Mouse (Mus musculus) heart, postnatal 0 days (tissue): ENCODE results near the gene Ccin. TPM values are rescaled to one million over a fixed set of nuclear protein-coding genes. Genes with fewer than 3 reads are reported as not detected.
A peak's percentile ranks its signal among the peaks of the same experiment; 100 is the strongest.

Source experiments
- ATAC-seq: fragments of 200-750 bp; cut with Nextera tagmentation; 2 replicates; pipeline ENCODE4 v1.8.0; 2017; ENCODE audit warnings: low read depth, moderate number of reproducible peaks, moderate library complexity; ENCODE audit not compliant: insufficient read depth
- DNase-seq: peaks from one replicate; pipeline ENCODE4 v3.0.0-alpha.2; 2016; ENCODE audit warnings: low spot score
- H3K27ac ChIP-seq: fragments of 300-500 bp; sonication (generic); 2 replicates; pipeline ENCODE4 v1.5.1; 2014; ENCODE audit warnings: low read depth, mild to moderate bottlenecking
- H3K27me3 ChIP-seq: fragments of 300-500 bp; sonication (generic); 2 replicates; pipeline ENCODE4 v1.6.1; 2014; ENCODE audit warnings: low read length, mixed read lengths; ENCODE audit not compliant: control insufficient read depth, insufficient read depth
- H3K36me3 ChIP-seq: fragments of 300-500 bp; sonication (generic); replicated peaks from 2 replicates; pipeline ENCODE4 v1.6.1; 2014; ENCODE audit warnings: low read length, mixed read lengths; ENCODE audit not compliant: control insufficient read depth, insufficient read depth
- H3K4me1 ChIP-seq: fragments of 300-500 bp; sonication (generic); 2 replicates; pipeline ENCODE4 v1.6.1; 2014; ENCODE audit warnings: antibody characterized with exemption; ENCODE audit not compliant: control insufficient read depth, insufficient read depth
- H3K4me2 ChIP-seq: fragments of 300-500 bp; sonication (generic); 2 replicates; pipeline ENCODE4 v1.6.1; 2014; ENCODE audit warnings: low read depth, mild to moderate bottlenecking, low read length, moderate library complexity
- H3K4me3 ChIP-seq: fragments of 300-500 bp; sonication (generic); 2 replicates; pipeline ENCODE4 v1.5.1; 2014; ENCODE audit warnings: low read depth, low read length
- H3K9ac ChIP-seq: fragments of 300-500 bp; sonication (generic); replicated peaks from 2 replicates; pipeline ENCODE4 v1.6.1; 2014; ENCODE audit warnings: low read depth, low read length, mixed read lengths
- H3K9me3 ChIP-seq: fragments of 300-500 bp; sonication (generic); replicated peaks from 2 replicates; pipeline ENCODE4 v1.6.1; 2016; ENCODE audit warnings: low read length; ENCODE audit not compliant: control insufficient read depth
- CTCF ChIP-seq: IDR thresholded peaks from 2 replicates; pipeline ENCODE4 v1.5.1; 2016; ENCODE audit warnings: antibody characterized with exemption, control low read depth, low read depth
- EP300 ChIP-seq: IDR thresholded peaks from 2 replicates; pipeline ENCODE4 v1.6.1; 2016; ENCODE audit warnings: antibody characterized with exemption, low read depth
- WGBS: fragments of 180-500 bp; shearing (Covaris S2); extraction: QIAGEN DNeasy Blood & Tissue Kit; methylation state at CpG from one replicate; pipeline ENCODE4 v1.1.7; 2014; 5-methylcytosine and 5-hydroxymethylcytosine counted together
- polyA plus RNA-seq: library from polyadenylated mRNA; unstranded; fragments of >200 nt; fragmentation: Nextera tagmentation; extraction: Ambion mirVana; gene quantifications from 2 replicates; pipeline ENCODE4 v1.2.1, GENCODE M21; 2015
- total RNA-seq: library from RNA; depleted of rRNA; stranded (reverse); fragments of >200 nt; gene quantifications from 2 replicates; pipeline ENCODE4 v1.2.3, GENCODE M21; 2014; ENCODE audit warnings: low replicate concordance

The Ccin gene
- total and polyA plus RNA-seq, 2 experiments from 2014 or later: not detected

DNA sequence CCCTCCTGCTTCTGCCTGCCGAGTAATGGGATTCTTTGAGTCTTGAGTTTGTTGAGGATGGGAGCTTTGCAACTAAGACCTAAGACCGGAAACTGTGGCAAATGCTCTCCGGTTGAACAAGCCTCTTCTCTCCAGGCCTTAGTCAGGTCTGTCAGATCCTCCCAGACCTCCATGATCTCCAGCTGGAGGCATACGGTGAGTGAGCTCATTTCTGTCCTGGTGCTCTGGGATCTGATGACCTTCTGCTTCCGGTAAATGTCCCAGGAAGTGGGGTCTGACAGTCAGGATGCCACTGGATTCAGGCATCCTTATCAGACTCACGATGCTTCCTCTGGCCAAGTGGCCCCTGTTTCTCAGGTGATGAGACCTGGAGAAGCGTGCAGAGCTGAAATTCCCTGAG is 2.0 kb upstream of the Ccin start:
- TF ChIP-seq CTCF (no peak), EP300 (no peak)
- no peak overlapping the region for H3K27ac ChIP-seq

DNA sequence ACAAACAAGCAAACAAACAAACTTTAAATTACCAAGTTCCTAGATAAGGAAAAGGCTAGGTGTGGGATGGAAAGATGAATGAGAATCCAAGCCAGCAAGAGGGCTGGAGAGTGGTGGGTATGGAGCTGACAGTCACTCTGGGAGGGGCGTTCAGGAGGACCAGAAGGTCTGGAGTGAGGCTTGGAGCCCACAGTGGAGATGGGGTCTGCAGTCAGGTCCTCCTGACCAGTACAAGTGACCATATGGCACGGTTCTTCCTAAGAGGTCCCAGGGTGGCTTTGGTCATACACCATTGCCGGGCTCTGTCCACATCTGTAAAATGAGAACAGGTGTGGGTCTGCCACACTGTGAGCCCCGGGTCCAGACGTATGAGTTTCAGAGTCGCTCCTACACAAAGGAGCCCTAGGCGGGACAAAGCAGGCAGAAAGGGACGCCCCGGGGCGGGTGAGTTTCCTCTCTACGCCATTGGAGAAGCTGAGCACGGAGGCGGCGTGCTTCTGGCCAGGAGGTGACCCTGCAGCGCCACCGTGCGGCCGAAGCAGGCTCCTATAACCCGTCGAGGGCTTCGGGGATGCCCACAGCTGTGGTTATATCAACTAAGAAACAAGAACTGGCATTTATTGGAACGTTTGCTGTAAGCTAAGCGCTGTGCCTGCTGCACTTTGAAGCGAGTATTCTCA is 1.1 kb upstream of the Ccin start:
- Histone ChIP-seq H3K9ac (no peak overlapping the region; the same call in 1 of the 2 replicates), H3K9me3 (no peaks in the 10 kb centered on the region), H3K4me3 (peak overlapping the region; percentile 35), H3K4me1 (peaks cover 18% of the 10 kb centered on the region; the same call in 1 of the 2 replicates), H3K27ac (peak overlapping the region; percentile 16; the same call in 1 of the 2 replicates), H3K27me3 (0 out of 2 replicates have a peak, but pooled peaks cover 2% of the 10 kb centered on the region), H3K36me3 (no peaks in the 10 kb centered on the region), H3K4me2 (peak overlapping the region; percentile 68)
- TF ChIP-seq EP300 (no peak), CTCF (peak; percentile 95)
- ATAC-seq (peak; percentile 89), DNase-seq (peak; percentile 92)
- WGBS: 2% methylated on average over 24 of the region's 24 CpGs

More for the DNA sequence above, 2.0 kb upstream of the Ccin start:
- ATAC-seq (no peak), DNase-seq (no peak)
- Histone ChIP-seq H3K9me3 (no peaks in the 10 kb centered on the region), H3K4me2 (no peak overlapping the region), H3K36me3 (no peaks in the 10 kb centered on the region), H3K27me3 (0 out of 2 replicates have a peak, but pooled peaks cover 2% of the 10 kb centered on the region), H3K4me1 (peaks cover 18% of the 10 kb centered on the region; the same call in 1 of the 2 replicates), H3K9ac (no peak overlapping the region), H3K4me3 (no peak overlapping the region)
- 68% methylated on average over 7 of the region's 7 CpGs for WGBS

DNA sequence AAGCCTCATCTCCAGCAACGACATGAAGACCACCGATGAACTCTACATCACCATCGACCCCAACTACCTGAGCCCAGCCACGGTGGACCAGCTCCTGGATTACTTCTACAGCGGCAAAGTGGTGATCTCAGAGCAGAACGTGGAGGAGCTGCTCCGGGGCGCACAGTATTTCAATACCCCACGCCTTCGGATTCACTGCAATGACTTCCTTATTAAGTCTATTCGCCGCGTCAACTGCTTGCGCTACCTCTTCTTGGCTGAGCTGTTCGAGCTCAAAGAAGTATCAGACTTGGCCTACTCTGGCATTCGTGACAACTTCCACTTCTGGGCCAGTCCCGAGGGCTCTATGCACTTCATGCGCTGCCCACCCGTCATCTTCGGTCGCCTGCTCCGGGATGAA is 473 bp downstream of the Ccin start:
- Histone ChIP-seq H3K27ac (no peak overlapping the region), H3K4me1 (peaks cover 12% of the 10 kb centered on the region; the same call in 1 of the 2 replicates), H3K9ac (no peak overlapping the region), H3K36me3 (no peaks in the 10 kb centered on the region), H3K9me3 (no peaks in the 10 kb centered on the region), H3K4me2 (no peak overlapping the region), H3K27me3 (0 out of 2 replicates have a peak, but pooled peaks cover 2% of the 10 kb centered on the region), H3K4me3 (no peak overlapping the region)
- DNase-seq: no peak
- TF ChIP-seq EP300 (no peak), CTCF (no peak)
- no peak for ATAC-seq
- 86% methylated on average over 22 of the region's 22 CpGs for WGBS

DNA sequence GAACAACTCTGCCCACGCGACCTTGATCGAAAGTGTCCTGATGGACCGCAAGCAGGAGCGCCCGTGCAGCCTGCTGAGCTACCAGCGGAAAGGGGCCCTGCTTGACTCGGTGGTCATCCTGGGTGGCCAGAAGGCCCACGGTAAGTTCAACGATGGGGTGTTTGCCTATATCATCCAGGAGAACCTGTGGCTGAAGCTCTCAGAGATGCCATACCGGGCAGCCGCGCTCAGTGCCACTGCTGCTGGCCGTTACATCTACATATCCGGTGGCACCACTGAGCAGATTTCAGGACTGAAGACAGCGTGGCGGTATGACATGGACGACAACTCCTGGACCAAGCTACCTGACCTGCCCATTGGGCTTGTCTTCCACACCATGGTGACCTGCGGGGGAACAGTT is 1.0 kb downstream of the Ccin start:
- H3K27ac ChIP-seq: no peak overlapping the region
- DNase-seq: no peak
- ATAC-seq: no peak
- H3K4me3 ChIP-seq: no peak overlapping the region
- 0 out of 2 replicates have a peak, but pooled peaks cover 2% of the 10 kb centered on the region for H3K27me3 ChIP-seq
- WGBS: 88% methylated on average over 19 of the region's 19 CpGs
- TF ChIP-seq EP300 (no peak), CTCF (no peak)
- no peak overlapping the region for H3K9ac ChIP-seq
- H3K9me3 ChIP-seq: no peaks in the 10 kb centered on the region
- peaks cover 8% of the 10 kb centered on the region; the same call in 1 of the 2 replicates for H3K4me1 ChIP-seq
- no peak overlapping the region for H3K4me2 ChIP-seq
- H3K36me3 ChIP-seq: no peaks in the 10 kb centered on the region

DNA sequence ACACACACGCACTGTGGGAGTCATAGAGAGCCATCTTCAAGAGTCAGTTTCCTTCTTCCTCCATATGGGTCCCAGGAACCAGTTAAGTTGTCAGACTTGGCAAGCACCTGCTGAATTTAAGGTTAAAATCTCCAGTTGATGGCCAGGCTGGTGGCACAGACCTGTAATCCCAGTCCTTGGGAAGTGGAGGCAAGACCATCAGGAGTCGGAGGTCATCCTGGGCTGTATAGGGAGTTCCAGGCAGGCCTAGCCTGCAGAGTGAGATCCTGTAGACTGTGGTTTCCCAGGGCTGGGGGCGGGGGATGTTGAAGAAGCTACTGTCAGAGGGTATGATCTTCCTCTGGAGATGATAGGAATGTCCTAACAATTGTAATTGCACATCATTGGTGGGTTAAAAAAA is 5.7 kb downstream of the Ccin start:
- no peaks in the 10 kb centered on the region for H3K4me1 ChIP-seq
- H3K27ac ChIP-seq: no peak overlapping the region
- H3K27me3 ChIP-seq: 0 out of 2 replicates have a peak, but pooled peaks cover under 1% of the 10 kb centered on the region
- no peaks in the 10 kb centered on the region for H3K9me3 ChIP-seq
- WGBS: 81% methylated on average over 3 of the region's 3 CpGs
- H3K4me2 ChIP-seq: no peak overlapping the region
- no peaks in the 10 kb centered on the region for H3K36me3 ChIP-seq
- no peak for TF ChIP-seq EP300
- no peak for TF ChIP-seq CTCF
- ATAC-seq (no peak), DNase-seq (no peak)
- H3K4me3 ChIP-seq: no peak overlapping the region
- no peak overlapping the region for H3K9ac ChIP-seq

DNA sequence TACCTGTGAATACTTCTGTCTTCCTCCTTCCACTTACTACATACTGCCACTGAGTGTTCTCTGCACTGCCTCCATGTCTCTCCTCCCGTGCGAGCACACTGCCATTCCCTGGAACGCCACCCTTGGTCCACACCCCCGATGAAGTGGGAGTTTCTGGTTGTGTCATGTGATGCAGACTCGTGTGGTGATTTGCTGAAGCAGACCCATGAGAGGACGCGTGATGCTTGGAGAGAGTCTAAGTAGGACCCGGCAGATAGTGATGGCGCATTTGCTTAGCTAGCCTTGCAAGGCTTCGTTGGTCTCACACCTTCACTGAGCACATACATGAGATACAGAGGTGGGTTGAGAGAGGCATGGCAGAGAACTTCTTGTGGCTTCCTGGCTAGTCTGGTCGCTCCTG is 9.8 kb downstream of the Ccin start:
- Histone ChIP-seq H3K4me3 (no peak overlapping the region), H3K27ac (no peak overlapping the region), H3K4me1 (no peaks in the 10 kb centered on the region), H3K27me3 (no peaks in the 10 kb centered on the region), H3K9ac (no peak overlapping the region), H3K36me3 (no peaks in the 10 kb centered on the region), H3K9me3 (no peaks in the 10 kb centered on the region), H3K4me2 (no peak overlapping the region)
- ATAC-seq (no peak), DNase-seq (no peak)
- WGBS: 88% methylated on average over 11 of the region's 11 CpGs
- TF ChIP-seq CTCF (no peak), EP300 (no peak)
